ENCODE assay signal across 14 mouse cellular contexts in the genomic region with DNA sequence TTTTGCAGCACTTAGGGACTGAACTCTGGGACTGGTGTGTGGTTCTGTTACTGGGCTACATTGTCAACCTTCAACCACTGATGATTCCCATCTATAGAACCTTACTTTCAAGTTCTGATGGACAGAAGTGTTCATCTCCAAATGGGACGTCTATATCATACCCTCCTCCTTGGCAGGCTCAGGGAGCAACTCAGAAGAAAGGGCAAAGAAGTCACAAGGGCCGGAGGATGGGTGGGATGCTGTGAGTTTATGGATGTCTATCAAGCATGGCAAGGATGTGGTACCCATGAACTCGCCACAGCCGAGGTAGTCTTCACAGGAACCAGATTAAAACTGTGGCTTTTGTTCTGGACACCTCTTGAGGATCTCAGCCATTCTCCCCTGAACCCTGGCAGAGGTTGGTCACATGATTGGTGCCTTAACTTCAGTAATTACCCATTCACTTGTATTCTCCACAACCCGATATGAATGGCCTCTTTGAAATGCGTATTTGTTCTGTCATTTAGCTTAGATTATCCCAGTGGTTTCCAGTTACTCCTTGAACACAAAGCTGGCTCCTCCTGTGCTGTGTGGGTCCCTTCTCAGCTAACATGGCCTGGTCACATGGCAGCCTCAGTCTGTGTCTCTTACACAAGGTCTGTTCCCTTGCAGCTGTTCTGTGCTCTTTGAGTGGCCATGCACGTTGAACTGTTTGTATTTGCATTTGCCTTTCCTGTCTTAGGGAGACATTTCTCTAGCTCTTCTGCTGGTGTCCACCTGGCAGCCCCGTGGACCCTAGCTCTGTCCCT.
"Had no signal": no experiment of that assay in that cellular context is flagged by ENCODE, and none has a peak within 500 bp of the region (broad histone marks: within the 10 kb centered on the region; RNA-seq: fewer than 3 reads in every experiment).

No protein-coding gene starts in this region.

- H3K36me3 ChIP-seq: limb, embryonic 15.5 days; liver, embryonic 12.5 days; midbrain, embryonic 12.5 days; stomach, embryonic 15.5 days had no signal

- H3K9ac ChIP-seq: limb, embryonic 15.5 days; liver, embryonic 12.5 days; lung, embryonic 14.5 days; midbrain, embryonic 12.5 days; stomach, embryonic 15.5 days had no signal

- H3K9me3 ChIP-seq: limb, embryonic 15.5 days; liver, embryonic 12.5 days; midbrain, embryonic 12.5 days; stomach, embryonic 15.5 days had no signal

- H3K4me1 ChIP-seq: liver, embryonic 12.5 days had no signal

- DNase-seq: kidney, adult 8-10 months; kidney, postnatal 25 days; lung, embryonic 14.5 days; lung, postnatal 10 days; lung, postnatal 4 days; right cerebral cortex, postnatal 14 days; thymus, adult 2 months; thymus, postnatal 25 days had no signal

- H3K4me3 ChIP-seq: left cerebral cortex, adult 2 months; limb, embryonic 15.5 days; liver, embryonic 12.5 days; midbrain, embryonic 12.5 days; stomach, embryonic 15.5 days had no signal

- H3K27me3 ChIP-seq: liver, embryonic 12.5 days; midbrain, embryonic 12.5 days had no signal

- H3K4me2 ChIP-seq: limb, embryonic 15.5 days; liver, embryonic 12.5 days; lung, embryonic 14.5 days; midbrain, embryonic 12.5 days; stomach, embryonic 15.5 days had no signal

- ATAC-seq: intestine, embryonic 16.5 days; liver, embryonic 12.5 days had no signal

- H3K27ac ChIP-seq: left cerebral cortex, adult 2 months; limb, embryonic 15.5 days; liver, embryonic 12.5 days; midbrain, embryonic 12.5 days; stomach, embryonic 15.5 days had no signal
